Mouse (Mus musculus) olfactory bulb, adult 2 months (tissue): Measurements from ENCODE around the gene Tmem88.

ENCODE experiments used
- CTCF ChIP-seq: fragments of 200-500 bp; IDR thresholded peaks from 2 replicates; pipeline ENCODE4 v1.5.1; 2012; ENCODE audit warnings: low read depth, mild to moderate bottlenecking, low read length, moderate library complexity; ENCODE audit not compliant: insufficient read depth
- POLR2A ChIP-seq: fragments of 200-500 bp; IDR thresholded peaks from 2 replicates; pipeline ENCODE4 v1.6.1; 2012; ENCODE audit warnings: mild to moderate bottlenecking, low read depth, low read length, moderate library complexity; ENCODE audit not compliant: insufficient read depth

DNA sequence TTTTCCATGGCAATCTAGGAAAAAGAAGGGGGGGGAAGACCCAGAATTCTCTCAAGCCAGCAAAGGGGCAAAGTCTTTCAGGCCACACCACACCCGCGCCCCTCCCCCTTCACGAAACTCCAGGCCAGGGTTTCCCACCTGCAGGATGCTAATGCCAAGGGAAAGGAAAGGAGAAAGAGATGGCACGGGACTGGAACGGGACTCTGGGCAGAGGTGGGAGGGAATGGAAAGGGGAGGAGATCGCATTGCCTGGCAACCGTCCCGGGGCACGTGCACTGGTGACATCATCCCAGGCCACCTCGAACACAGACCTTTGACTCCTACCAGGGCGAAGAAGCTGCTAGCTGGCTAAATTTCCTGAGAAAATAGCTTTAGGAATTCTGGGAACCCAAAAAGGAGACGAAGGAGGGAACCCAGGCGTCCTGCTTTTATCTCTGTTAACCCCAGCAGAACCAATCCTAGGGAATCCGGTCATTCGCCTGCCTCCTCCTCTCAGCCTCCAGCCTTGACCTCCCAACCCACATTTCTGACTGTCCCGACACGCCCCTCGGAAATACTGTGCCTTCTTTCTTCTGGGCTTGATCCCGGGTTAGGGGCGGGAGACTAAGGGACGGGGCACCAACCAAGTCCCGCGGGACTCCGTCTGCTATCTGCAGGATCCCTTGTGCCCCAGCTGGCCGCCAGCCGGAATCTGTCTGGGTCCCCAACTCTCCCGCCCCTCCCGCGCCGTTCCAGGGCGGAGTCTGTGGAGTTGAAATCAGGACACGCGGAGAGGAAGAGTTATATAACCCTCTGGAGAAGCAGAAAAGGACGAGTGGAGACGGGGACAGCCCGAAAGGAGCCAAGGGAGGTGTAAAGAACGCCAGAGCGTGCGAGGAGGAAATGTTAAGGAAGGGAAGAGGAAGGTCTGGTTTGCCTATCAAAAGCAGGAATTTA lies 19.7 kb upstream of the Tmem88 start:
- TF ChIP-seq CTCF (no peak), POLR2A (peak; percentile 80)
